Mouse (Mus musculus) heart, postnatal 0 days (tissue): Measurements from ENCODE around the gene Ncoa5. TPM values are rescaled to one million over a fixed set of nuclear protein-coding genes. Genes with fewer than 3 reads are reported as not detected.
A peak's percentile ranks its signal among the peaks of the same experiment; 100 is the strongest.

ENCODE experiments used
- ATAC-seq: fragments of 200-750 bp; cut with Nextera tagmentation; 2 replicates; pipeline ENCODE4 v1.8.0; 2017; ENCODE audit warnings: low read depth, moderate number of reproducible peaks, moderate library complexity; ENCODE audit not compliant: insufficient read depth
- DNase-seq: peaks from one replicate; pipeline ENCODE4 v3.0.0-alpha.2; 2016; ENCODE audit warnings: low spot score
- H3K27ac ChIP-seq: fragments of 300-500 bp; sonication (generic); 2 replicates; pipeline ENCODE4 v1.5.1; 2014; ENCODE audit warnings: low read depth, mild to moderate bottlenecking
- H3K27me3 ChIP-seq: fragments of 300-500 bp; sonication (generic); 2 replicates; pipeline ENCODE4 v1.6.1; 2014; ENCODE audit warnings: low read length, mixed read lengths; ENCODE audit not compliant: control insufficient read depth, insufficient read depth
- H3K36me3 ChIP-seq: fragments of 300-500 bp; sonication (generic); replicated peaks from 2 replicates; pipeline ENCODE4 v1.6.1; 2014; ENCODE audit warnings: low read length, mixed read lengths; ENCODE audit not compliant: control insufficient read depth, insufficient read depth
- H3K4me1 ChIP-seq: fragments of 300-500 bp; sonication (generic); 2 replicates; pipeline ENCODE4 v1.6.1; 2014; ENCODE audit warnings: antibody characterized with exemption; ENCODE audit not compliant: control insufficient read depth, insufficient read depth
- H3K4me2 ChIP-seq: fragments of 300-500 bp; sonication (generic); 2 replicates; pipeline ENCODE4 v1.6.1; 2014; ENCODE audit warnings: low read depth, mild to moderate bottlenecking, low read length, moderate library complexity
- H3K4me3 ChIP-seq: fragments of 300-500 bp; sonication (generic); 2 replicates; pipeline ENCODE4 v1.5.1; 2014; ENCODE audit warnings: low read depth, low read length
- H3K9ac ChIP-seq: fragments of 300-500 bp; sonication (generic); replicated peaks from 2 replicates; pipeline ENCODE4 v1.6.1; 2014; ENCODE audit warnings: low read depth, low read length, mixed read lengths
- H3K9me3 ChIP-seq: fragments of 300-500 bp; sonication (generic); replicated peaks from 2 replicates; pipeline ENCODE4 v1.6.1; 2016; ENCODE audit warnings: low read length; ENCODE audit not compliant: control insufficient read depth
- CTCF ChIP-seq: IDR thresholded peaks from 2 replicates; pipeline ENCODE4 v1.5.1; 2016; ENCODE audit warnings: antibody characterized with exemption, control low read depth, low read depth
- EP300 ChIP-seq: IDR thresholded peaks from 2 replicates; pipeline ENCODE4 v1.6.1; 2016; ENCODE audit warnings: antibody characterized with exemption, low read depth
- WGBS: fragments of 180-500 bp; shearing (Covaris S2); extraction: QIAGEN DNeasy Blood & Tissue Kit; methylation state at CpG from one replicate; pipeline ENCODE4 v1.1.7; 2014; 5-methylcytosine and 5-hydroxymethylcytosine counted together
- polyA plus RNA-seq: library from polyadenylated mRNA; unstranded; fragments of >200 nt; fragmentation: Nextera tagmentation; extraction: Ambion mirVana; gene quantifications from 2 replicates; pipeline ENCODE4 v1.2.1, GENCODE M21; 2015
- total RNA-seq: library from RNA; depleted of rRNA; stranded (reverse); fragments of >200 nt; gene quantifications from 2 replicates; pipeline ENCODE4 v1.2.3, GENCODE M21; 2014; ENCODE audit warnings: low replicate concordance

Ncoa5 gene
- total and polyA plus RNA-seq, 2 experiments from 2014 or later: 20.8 to 30.7 TPM

GRCm38 (mm10) chr2:164972646-164973045, 62.0 kb downstream of the Ncoa5 start:
- Histone ChIP-seq H3K4me1 (no peaks in the 10 kb centered on the region), H3K27ac (no peak overlapping the region), H3K4me3 (no peak overlapping the region), H3K27me3 (peaks cover 58% of the 10 kb centered on the region), H3K36me3 (no peaks in the 10 kb centered on the region), H3K9ac (no peak overlapping the region), H3K4me2 (no peak overlapping the region), H3K9me3 (no peaks in the 10 kb centered on the region)
- no peak for TF ChIP-seq EP300
- WGBS: 48% methylated on average over 5 of the region's 5 CpGs
- DNase-seq: no peak
- ATAC-seq: no peak

DNA sequence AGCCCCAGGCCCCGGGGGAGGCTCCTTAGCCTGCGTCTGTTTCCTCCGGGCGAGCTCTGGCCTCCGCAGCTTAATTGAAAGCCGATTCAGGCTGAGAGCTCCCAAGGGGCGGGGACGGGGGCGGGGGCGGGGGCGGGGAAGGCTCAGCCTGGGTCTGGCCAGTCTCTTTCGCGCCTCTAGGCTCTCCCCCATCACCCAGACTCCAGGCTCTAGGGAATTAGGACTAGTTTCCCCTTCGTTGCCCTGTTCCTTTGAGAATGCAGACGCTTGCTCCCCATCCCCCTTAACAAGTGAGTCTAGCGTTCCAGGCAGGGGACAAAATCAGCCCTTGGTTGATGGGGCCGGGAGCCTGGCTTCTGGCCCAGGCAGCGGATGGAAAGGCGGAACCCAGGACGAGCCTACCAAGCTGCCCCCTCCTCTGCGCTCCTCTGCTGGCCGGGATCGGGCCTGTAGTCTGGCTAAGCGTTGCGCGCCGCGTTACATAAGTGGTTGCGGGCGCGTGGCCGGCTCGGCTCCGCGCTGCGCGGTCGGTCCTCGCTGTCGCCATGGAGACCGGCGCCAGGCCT, 64.0 kb downstream of the Ncoa5 start:
- no peak for DNase-seq

DNA sequence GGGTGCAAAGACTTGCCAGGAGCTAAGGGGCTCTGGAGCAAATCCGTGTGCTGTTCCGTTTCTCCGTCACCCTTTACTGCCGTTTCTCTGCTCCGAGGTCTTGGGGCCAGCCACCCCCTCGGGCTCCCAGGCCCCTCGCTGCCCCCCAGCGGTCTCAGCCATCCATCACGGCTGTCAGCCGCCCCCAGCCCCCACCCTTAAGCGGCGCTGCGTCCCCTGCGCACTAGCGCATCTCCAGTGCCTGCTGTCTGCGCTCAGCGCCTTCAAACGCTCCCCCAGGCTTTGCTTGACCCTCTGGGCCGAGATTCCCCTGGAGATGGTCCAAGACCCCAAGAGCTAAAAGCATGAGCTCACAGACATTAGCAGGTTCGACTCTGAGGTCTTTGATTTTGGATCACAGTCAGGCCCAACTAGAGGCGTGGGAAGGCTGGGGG, 65.3 kb downstream of the Ncoa5 start:
- 3% methylated on average over 21 of the region's 21 CpGs for WGBS
- peaks cover 80% of the 10 kb centered on the region for H3K27me3 ChIP-seq
- DNase-seq (no peak), ATAC-seq (no peak)
- TF ChIP-seq CTCF (no peak), EP300 (no peak)
- H3K27ac ChIP-seq: no peak overlapping the region
- no peaks in the 10 kb centered on the region for H3K9me3 ChIP-seq
- no peak overlapping the region for H3K9ac ChIP-seq
- no peaks in the 10 kb centered on the region for H3K4me1 ChIP-seq
- no peaks in the 10 kb centered on the region for H3K36me3 ChIP-seq
- no peak overlapping the region for H3K4me2 ChIP-seq
- no peak overlapping the region for H3K4me3 ChIP-seq

More for the DNA sequence above, 64.0 kb downstream of the Ncoa5 start:
- ATAC-seq: no peak
- Histone ChIP-seq H3K4me3 (no peak overlapping the region), H3K27ac (no peak overlapping the region), H3K27me3 (peaks cover 74% of the 10 kb centered on the region), H3K36me3 (no peaks in the 10 kb centered on the region), H3K4me2 (no peak overlapping the region), H3K4me1 (no peaks in the 10 kb centered on the region), H3K9ac (no peak overlapping the region), H3K9me3 (no peaks in the 10 kb centered on the region)
- TF ChIP-seq EP300 (no peak), CTCF (no peak)
- WGBS: under 1% methylated on average over 38 of the region's 42 CpGs

DNA sequence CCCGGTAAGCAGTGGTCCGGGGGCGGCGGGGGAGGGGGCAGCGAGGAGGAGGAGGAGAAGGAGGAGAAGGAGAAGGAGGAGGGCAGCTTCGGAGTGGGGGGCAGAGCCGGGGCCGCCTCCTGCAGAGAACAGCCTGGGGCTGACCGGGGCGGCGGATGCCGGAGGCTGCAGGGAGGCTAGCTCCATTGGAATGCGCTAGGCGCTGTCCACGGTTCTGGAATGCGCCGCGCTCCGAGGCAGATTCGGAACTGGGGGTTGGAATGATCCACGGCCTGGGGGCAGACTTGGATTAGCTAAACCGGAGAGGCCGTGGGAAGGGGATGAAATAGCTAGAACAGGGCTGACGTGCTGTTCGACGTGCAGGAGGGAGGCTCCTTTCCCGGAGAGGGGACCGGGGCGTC, 66.2 kb downstream of the Ncoa5 start:
- H3K9me3 ChIP-seq: no peaks in the 10 kb centered on the region
- peaks cover 80% of the 10 kb centered on the region for H3K27me3 ChIP-seq
- H3K27ac ChIP-seq: no peak overlapping the region
- ATAC-seq: peak; percentile 89
- H3K36me3 ChIP-seq: no peaks in the 10 kb centered on the region
- H3K9ac ChIP-seq: no peak overlapping the region
- DNase-seq: peak; percentile 36
- TF ChIP-seq EP300 (no peak), CTCF (no peak)
- WGBS: under 1% methylated on average over 29 of the region's 29 CpGs
- H3K4me1 ChIP-seq: no peaks in the 10 kb centered on the region
- H3K4me3 ChIP-seq: peak overlapping the region; percentile 19; the same call in 1 of the 2 replicates
- H3K4me2 ChIP-seq: peak overlapping the region; percentile 38

DNA sequence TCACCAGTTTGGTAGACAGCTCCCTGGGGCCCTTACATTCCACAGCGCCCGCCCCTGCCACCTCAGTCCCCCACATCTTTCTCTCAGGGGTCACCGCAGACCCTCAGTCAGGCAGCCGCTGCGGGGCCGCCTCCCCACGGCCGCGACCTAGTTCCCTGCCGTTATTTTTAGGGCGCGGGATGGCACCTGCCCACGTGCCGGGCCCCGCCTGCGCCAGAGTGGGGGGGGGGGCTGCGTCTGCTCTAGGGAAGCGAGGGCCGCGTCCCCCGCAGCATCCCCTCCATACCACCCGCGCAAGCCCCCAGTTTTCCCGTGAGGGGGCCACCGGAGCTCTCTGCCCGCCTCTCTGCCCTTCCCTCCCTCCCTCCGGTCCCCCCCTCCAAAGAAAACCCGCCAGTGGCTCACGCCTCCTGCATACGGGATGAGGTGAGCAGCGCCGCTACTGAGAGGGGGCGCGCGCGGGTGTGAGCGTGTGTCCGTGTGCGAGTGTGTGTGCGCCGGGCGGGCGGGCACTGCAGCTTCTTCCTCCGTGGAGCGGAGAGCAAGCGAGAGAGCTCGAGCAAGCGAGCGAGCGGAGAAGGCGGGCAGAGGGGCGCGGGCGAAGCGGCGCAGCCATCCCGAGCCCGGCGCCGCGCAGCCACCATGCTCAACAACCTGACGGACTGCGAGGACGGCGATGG, 66.8 kb downstream of the Ncoa5 start:
- WGBS: 2% methylated on average over 60 of the region's 65 CpGs

More for the DNA sequence above, 66.8 kb downstream of the Ncoa5 start:
- no peaks in the 10 kb centered on the region for H3K9me3 ChIP-seq
- H3K4me1 ChIP-seq: no peaks in the 10 kb centered on the region
- H3K27ac ChIP-seq: no peak overlapping the region
- H3K4me2 ChIP-seq: peak overlapping the region; percentile 38
- H3K9ac ChIP-seq: no peak overlapping the region
- peak overlapping the region; percentile 19; the same call in 1 of the 2 replicates for H3K4me3 ChIP-seq
- peak; percentile 34; the same call in 1 of the 2 replicates for ATAC-seq
- no peak for TF ChIP-seq EP300
- TF ChIP-seq CTCF: no peak
- no peaks in the 10 kb centered on the region for H3K36me3 ChIP-seq
- DNase-seq: no peak
- peaks cover 78% of the 10 kb centered on the region for H3K27me3 ChIP-seq
